Mouse (Mus musculus) small intestine, adult 2 months (tissue): ENCODE measurements around the gene Prkaca. TPM values are rescaled to one million over a fixed set of nuclear protein-coding genes. Genes with fewer than 3 reads are reported as not detected.
A peak's percentile ranks its signal among the peaks of the same experiment; 100 is the strongest.

Source experiments
- H3K27ac ChIP-seq: fragments of 200-500 bp; 2 replicates; pipeline ENCODE4 v1.5.1; 2012; ENCODE audit warnings: low read depth, low read length, control low read depth, inconsistent platforms; ENCODE audit not compliant: insufficient read depth
- H3K27me3 ChIP-seq: fragments of 200-500 bp; 2 replicates; pipeline ENCODE4 v1.6.1; 2012; ENCODE audit warnings: mild to moderate bottlenecking, moderate library complexity, low read length, inconsistent platforms; ENCODE audit not compliant: control insufficient read depth, insufficient read depth
- H3K36me3 ChIP-seq: fragments of 200-500 bp; 2 replicates; pipeline ENCODE4 v1.6.1; 2012; ENCODE audit warnings: mild to moderate bottlenecking, low read length, control low read depth, inconsistent platforms; ENCODE audit not compliant: control insufficient read depth, insufficient read depth
- H3K4me1 ChIP-seq: fragments of 200-500 bp; 2 replicates; pipeline ENCODE4 v1.6.1; 2012; ENCODE audit warnings: low read length, inconsistent platforms, mixed read lengths; ENCODE audit not compliant: control insufficient read depth, insufficient read depth, insufficient read length
- H3K4me3 ChIP-seq: fragments of 200-500 bp; 2 replicates; pipeline ENCODE4 v1.5.1; 2012; ENCODE audit warnings: low read depth, mild to moderate bottlenecking, control low read depth, inconsistent platforms, low read length, moderate library complexity
- CTCF ChIP-seq: fragments of 200-500 bp; IDR thresholded peaks from 2 replicates; pipeline ENCODE4 v1.5.1; 2012; ENCODE audit warnings: low read depth, mild to moderate bottlenecking, control low read depth, inconsistent platforms, low read length, moderate library complexity, mixed read lengths; ENCODE audit not compliant: insufficient replicate concordance, insufficient read length; ENCODE audit errors: extremely low read depth
- POLR2A ChIP-seq: fragments of 200-500 bp; IDR thresholded peaks from 2 replicates; pipeline ENCODE4 v1.6.1; 2012; ENCODE audit warnings: low read depth, mild to moderate bottlenecking, control low read depth, inconsistent platforms, low read length, moderate library complexity
- WGBS: fragments of 180-500 bp; shearing (Covaris S2); methylation state at CpG from one replicate; pipeline ENCODE4 v1.1.7; 2018; 5-methylcytosine and 5-hydroxymethylcytosine counted together
- polyA plus RNA-seq: library from polyadenylated mRNA; depleted of rRNA; stranded (reverse); fragments of >200 nt; gene quantifications from 2 replicates; pipeline ENCODE4 v1.2.3, GENCODE M21; 2012

The Prkaca gene
- polyA plus RNA-seq, 1 experiment: 43.8 TPM

DNA sequence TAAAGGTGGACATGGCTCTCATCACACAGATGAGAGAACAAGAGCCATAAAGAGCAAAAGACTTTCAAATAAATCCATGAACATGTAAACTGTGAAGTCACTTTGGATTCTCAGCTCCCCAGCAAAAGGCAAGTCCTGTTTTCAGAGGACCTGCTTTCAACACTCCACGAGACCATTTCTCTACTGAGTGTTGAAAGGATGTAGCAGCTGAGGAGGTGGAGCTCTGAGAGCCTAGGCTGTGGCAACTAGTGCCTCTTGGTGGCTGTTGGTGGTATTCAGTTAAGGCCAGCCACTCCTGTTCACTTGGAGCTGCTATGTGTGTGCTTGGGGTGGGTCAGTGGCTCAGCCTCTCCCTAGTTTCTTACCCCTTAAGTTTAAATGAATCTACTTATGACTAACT, 16.0 kb upstream of the Prkaca start:
- WGBS: 11% methylated on average over 1 of the region's 1 CpGs
- Histone ChIP-seq H3K4me3 (no peak overlapping the region), H3K36me3 (no peaks in the 10 kb centered on the region), H3K27ac (no peak overlapping the region), H3K27me3 (no peaks in the 10 kb centered on the region), H3K4me1 (peaks cover 6% of the 10 kb centered on the region)
- TF ChIP-seq CTCF: no peak
- TF ChIP-seq POLR2A: no peak

DNA sequence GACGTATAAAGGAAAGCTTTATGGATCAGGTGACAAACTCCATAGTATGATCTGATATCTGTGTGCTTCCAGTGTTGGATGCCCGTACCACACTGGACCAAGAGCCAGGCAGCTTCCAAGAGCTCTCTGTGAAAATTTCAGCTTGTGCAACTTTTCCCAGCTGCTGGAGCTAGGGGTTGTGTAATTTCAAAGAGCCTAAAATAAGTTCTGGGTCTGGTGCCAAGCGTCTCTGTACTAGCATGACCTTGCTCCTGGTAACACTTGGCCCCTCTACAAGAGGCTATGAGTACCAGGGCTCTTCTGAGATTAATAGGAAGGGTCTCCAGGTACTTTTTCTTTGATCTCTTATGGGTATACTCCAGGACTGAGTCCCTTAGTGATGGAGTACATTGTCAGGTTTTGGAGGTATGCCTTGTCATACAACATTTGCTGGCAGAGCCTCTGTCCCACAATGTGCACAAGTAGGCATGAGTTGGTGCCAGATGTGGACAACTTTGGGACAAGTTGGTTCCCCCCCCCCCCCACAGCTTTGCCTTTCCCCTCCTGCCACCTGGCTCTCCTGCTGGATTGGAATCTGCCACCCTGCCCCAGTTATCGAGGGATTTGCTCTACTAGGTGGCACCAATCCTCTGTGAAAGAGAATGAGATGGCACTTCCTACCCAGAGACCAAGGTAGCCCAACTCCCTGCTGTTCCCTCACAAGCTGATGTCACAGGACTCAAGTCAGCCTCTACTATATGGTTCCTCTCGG, 8.6 kb upstream of the Prkaca start:
- no peak overlapping the region for H3K4me3 ChIP-seq

DNA sequence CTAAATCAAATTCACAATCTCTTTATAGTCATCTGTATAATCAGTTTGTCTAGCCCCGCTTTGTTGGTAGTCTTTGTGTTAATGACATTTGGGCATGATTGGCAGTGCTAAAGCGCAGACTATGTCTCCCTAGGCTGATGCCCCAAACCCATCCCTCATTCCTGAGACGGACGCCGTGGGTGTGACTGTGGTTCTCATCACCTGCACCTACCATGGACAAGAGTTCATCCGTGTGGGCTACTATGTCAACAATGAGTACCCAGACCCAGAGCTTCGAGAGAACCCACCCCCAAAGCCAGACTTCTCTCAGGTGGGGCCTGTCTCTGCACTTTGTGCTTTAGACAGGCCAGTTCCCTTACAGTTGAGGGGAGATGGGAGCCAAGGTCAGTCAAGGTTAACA, 5.1 kb upstream of the Prkaca start:
- 0 out of 2 replicates have a peak, but pooled peaks cover 2% of the 10 kb centered on the region for H3K36me3 ChIP-seq
- no peaks in the 10 kb centered on the region for H3K27me3 ChIP-seq
- WGBS: 92% methylated on average over 7 of the region's 7 CpGs
- 0 out of 2 replicates have a peak, but pooled peaks cover 2% of the 10 kb centered on the region for H3K4me1 ChIP-seq
- no peak overlapping the region for H3K4me3 ChIP-seq
- no peak for TF ChIP-seq CTCF
- TF ChIP-seq POLR2A: no peak
- no peak overlapping the region for H3K27ac ChIP-seq

More for the DNA sequence above, 8.6 kb upstream of the Prkaca start:
- no peaks in the 10 kb centered on the region for H3K4me1 ChIP-seq
- H3K27ac ChIP-seq: no peak overlapping the region
- H3K36me3 ChIP-seq: 0 out of 2 replicates have a peak, but pooled peaks cover 2% of the 10 kb centered on the region
- 86% methylated on average over 5 of the region's 5 CpGs for WGBS
- TF ChIP-seq CTCF (no peak), POLR2A (no peak)
- no peaks in the 10 kb centered on the region for H3K27me3 ChIP-seq

DNA sequence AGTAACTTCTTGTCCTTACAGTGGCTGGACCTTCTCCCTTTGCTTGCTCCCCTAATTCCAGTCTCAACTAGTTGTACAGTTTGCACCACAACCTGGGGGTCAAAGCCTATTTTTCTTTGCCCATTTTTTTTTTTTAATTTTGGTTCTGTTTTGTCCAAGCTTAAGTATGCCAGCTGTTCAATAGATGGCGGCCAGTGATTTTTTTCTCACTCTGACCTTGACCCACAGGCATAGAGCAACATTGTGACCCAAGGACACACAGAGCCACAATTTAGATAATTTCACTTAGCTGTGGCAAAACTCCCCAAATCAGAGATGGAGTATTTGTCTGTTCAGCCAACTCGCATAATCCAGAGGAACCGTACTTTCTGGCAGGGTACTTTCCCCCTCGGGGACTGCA, 1.7 kb upstream of the Prkaca start:
- Histone ChIP-seq H3K4me1 (0 out of 2 replicates have a peak, but pooled peaks cover 9% of the 10 kb centered on the region), H3K36me3 (0 out of 2 replicates have a peak, but pooled peaks cover 2% of the 10 kb centered on the region), H3K27ac (no peak overlapping the region), H3K27me3 (no peaks in the 10 kb centered on the region), H3K4me3 (no peak overlapping the region)
- 89% methylated on average over 4 of the region's 4 CpGs for WGBS
- TF ChIP-seq CTCF (no peak), POLR2A (no peak)

DNA sequence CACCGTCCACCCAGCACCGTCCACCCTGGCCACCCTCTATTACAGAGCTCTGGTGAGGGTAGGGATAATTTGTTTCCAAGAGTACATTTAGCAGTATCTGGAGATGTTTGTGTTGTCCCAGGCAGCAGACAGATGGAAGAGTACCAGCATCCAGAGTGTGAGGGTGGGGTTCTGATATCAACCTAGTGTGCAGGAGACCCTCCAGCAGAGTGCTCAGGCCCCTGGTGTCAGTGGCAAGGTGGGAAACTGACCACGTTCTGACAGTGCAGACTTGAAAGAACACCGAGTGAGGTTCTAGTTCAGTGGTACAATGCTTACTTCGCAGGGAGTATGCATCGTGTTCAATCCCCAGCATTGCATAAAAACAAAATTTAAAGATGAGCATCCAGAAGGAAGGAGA, 1.1 kb upstream of the Prkaca start:
- WGBS: 73% methylated on average over 6 of the region's 6 CpGs
- Histone ChIP-seq H3K4me1 (0 out of 2 replicates have a peak, but pooled peaks cover 9% of the 10 kb centered on the region), H3K27me3 (no peaks in the 10 kb centered on the region), H3K36me3 (0 out of 2 replicates have a peak, but pooled peaks cover 1% of the 10 kb centered on the region), H3K4me3 (no peak overlapping the region), H3K27ac (peak overlapping the region; percentile 62)
- TF ChIP-seq POLR2A (no peak), CTCF (no peak)

DNA sequence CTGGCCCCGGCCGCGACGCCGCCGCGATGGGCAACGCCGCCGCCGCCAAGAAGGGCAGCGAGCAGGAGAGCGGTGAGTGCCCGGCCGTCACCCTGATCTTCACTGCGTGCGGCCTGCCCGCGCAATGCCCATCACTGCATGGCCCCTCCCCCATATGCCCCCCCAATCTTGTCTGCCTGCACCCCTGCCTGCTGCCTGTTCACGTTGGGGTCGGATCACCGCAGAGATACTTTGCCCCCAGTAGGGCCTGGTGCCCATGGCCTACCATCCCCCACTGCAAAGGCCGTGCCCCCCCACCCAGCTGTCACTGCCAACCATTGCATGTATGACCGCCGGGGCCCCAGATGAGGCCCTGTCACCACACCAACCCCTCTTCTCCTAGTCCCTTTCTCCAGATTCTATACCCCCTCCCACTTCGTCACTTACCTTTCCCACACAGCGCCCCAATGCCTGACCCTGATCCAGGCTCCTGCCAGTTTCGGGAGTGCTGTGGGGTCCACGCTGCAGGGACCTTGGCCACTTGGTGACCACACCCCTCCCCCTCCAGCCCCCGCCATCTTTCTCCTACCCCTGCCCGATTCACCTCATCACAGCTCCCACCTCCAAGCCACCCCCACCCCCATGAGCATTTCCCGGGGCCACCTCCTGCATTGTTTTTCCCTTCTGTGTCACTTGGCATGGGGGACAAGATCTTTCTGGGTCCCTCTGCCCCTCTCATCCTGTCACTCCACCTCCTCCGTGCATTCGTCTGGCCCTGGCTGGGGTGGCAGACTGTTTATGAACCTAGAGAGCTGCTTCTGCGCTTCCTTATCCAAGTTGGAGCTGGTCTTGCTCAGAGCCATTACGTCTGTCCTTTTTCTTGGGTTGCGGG, 603 bp downstream of the Prkaca start:
- TF ChIP-seq POLR2A (no peak), CTCF (no peak)
- 8% methylated on average over 37 of the region's 37 CpGs for WGBS
- Histone ChIP-seq H3K4me1 (peaks cover 15% of the 10 kb centered on the region; the same call in 1 of the 2 replicates), H3K27me3 (no peaks in the 10 kb centered on the region), H3K36me3 (no peaks in the 10 kb centered on the region), H3K27ac (no peak overlapping the region), H3K4me3 (peak overlapping the region; percentile 95)

DNA sequence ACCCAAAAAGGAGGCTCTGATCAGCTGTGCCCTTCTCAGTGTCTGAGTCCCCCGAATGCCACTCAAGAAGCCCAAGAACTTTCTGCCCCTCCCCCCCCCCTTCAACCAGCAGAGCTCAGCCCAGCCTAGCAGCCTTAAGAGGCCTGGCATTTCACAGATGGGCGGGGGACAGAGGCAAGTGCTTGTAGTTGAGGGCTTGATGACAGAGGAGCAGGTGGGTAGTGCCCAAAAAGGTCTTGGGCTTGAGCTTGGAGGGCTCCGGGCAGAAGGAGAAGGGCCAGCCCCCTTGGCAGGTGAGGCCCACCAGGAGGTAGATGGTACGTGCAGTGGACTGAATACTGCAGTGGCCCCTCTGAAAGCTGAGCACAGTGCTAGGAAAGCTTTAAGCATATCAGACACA, 1.7 kb downstream of the Prkaca start:
- H3K4me3 ChIP-seq: no peak overlapping the region
- H3K4me1 ChIP-seq: peaks cover 15% of the 10 kb centered on the region; the same call in 1 of the 2 replicates
- no peaks in the 10 kb centered on the region for H3K27me3 ChIP-seq
- no peaks in the 10 kb centered on the region for H3K36me3 ChIP-seq
- WGBS: 86% methylated on average over 4 of the region's 4 CpGs
- no peak overlapping the region for H3K27ac ChIP-seq
- TF ChIP-seq CTCF (no peak), POLR2A (no peak)
